Mouse (Mus musculus): ENCODE measurements around the gene Aldh1l1. TPM values are rescaled to one million over a fixed set of nuclear protein-coding genes. Genes with fewer than 3 reads are reported as not detected.

The Aldh1l1 gene
- polyA plus RNA-seq, 1 experiment: 253 TPM

GRCm38 (mm10) chr6:90470947-90471541 lies 15.2 kb upstream of the Aldh1l1 start:
- DNase-seq: peak; percentile 58
- Histone ChIP-seq H3K4me1 (ENCODE audit: control insufficient read depth, insufficient read depth, low read length) (peaks cover 69% of the 10 kb centered on the region), H3K27ac (ENCODE audit: insufficient read depth, low read depth, low read length) (0 out of 2 replicates have a peak overlapping the region, but pooled peaks have one; percentile 1), H3K27me3 (replicated peaks; ENCODE audit: control insufficient read depth, insufficient read depth, low read length) (no peaks in the 10 kb centered on the region), H3K4me3 (ENCODE audit: insufficient read depth, low read depth, low read length) (no peak overlapping the region), H3K36me3 (ENCODE audit: control insufficient read depth, insufficient read depth, low read length) (peaks cover 1% of the 10 kb centered on the region; the same call in 1 of the 2 replicates)
- TF ChIP-seq POLR2A (IDR thresholded peaks at IDR 0.05; ENCODE audit: low read depth, low read length): no peak
- WGBS: 22% methylated on average over 12 of the region's 12 CpGs

GRCm38 (mm10) chr6:90472079-90472478 lies 14.1 kb upstream of the Aldh1l1 start:
- Histone ChIP-seq H3K27ac (ENCODE audit: insufficient read depth, low read depth, low read length) (no peak overlapping the region), H3K36me3 (ENCODE audit: control insufficient read depth, insufficient read depth, low read length) (no peaks in the 10 kb centered on the region), H3K4me1 (ENCODE audit: control insufficient read depth, insufficient read depth, low read length) (peaks cover 69% of the 10 kb centered on the region), H3K4me3 (ENCODE audit: insufficient read depth, low read depth, low read length) (no peak overlapping the region), H3K27me3 (replicated peaks; ENCODE audit: control insufficient read depth, insufficient read depth, low read length) (no peaks in the 10 kb centered on the region)
- DNase-seq: no peak
- TF ChIP-seq POLR2A (IDR thresholded peaks at IDR 0.05; ENCODE audit: low read depth, low read length) (no peak), CTCF (conservative IDR thresholded peaks at IDR 0.05; ENCODE audit: insufficient read depth, insufficient read length, low read depth, low read length) (no peak)
- 61% methylated on average over 4 of the region's 4 CpGs for WGBS

GRCm38 (mm10) chr6:90472697-90473096 lies 13.5 kb upstream of the Aldh1l1 start:
- Histone ChIP-seq H3K27ac (ENCODE audit: insufficient read depth, low read depth, low read length) (no peak overlapping the region), H3K27me3 (replicated peaks; ENCODE audit: control insufficient read depth, insufficient read depth, low read length) (no peaks in the 10 kb centered on the region), H3K4me1 (ENCODE audit: control insufficient read depth, insufficient read depth, low read length) (peaks cover 64% of the 10 kb centered on the region), H3K36me3 (ENCODE audit: control insufficient read depth, insufficient read depth, low read length) (no peaks in the 10 kb centered on the region), H3K4me3 (ENCODE audit: insufficient read depth, low read depth, low read length) (no peak overlapping the region)
- no peak for DNase-seq
- WGBS: 94% methylated on average over 3 of the region's 3 CpGs
- TF ChIP-seq POLR2A (IDR thresholded peaks at IDR 0.05; ENCODE audit: low read depth, low read length): no peak
- TF ChIP-seq CTCF (conservative IDR thresholded peaks at IDR 0.05; ENCODE audit: insufficient read depth, insufficient read length, low read depth, low read length): no peak

- TF ChIP-seq POLR2A (IDR thresholded peaks at IDR 0.05; ENCODE audit: low read depth, low read length): no peak
- TF ChIP-seq CTCF (conservative IDR thresholded peaks at IDR 0.05; ENCODE audit: insufficient read depth, insufficient read length, low read depth, low read length): no peak
- DNase-seq: no peak
- Histone ChIP-seq H3K4me3 (ENCODE audit: insufficient read depth, low read depth, low read length) (no peak overlapping the region), H3K27me3 (replicated peaks; ENCODE audit: control insufficient read depth, insufficient read depth, low read length) (no peaks in the 10 kb centered on the region), H3K36me3 (ENCODE audit: control insufficient read depth, insufficient read depth, low read length) (no peaks in the 10 kb centered on the region), H3K27ac (ENCODE audit: insufficient read depth, low read depth, low read length) (no peak overlapping the region), H3K4me1 (ENCODE audit: control insufficient read depth, insufficient read depth, low read length) (peaks cover 54% of the 10 kb centered on the region)
- 91% methylated on average over 24 of the region's 24 CpGs for WGBS
Observed at GRCm38 (mm10) chr6:90473630-90474360, 12.4 kb upstream of the Aldh1l1 start.

GRCm38 (mm10) chr6:90474361-90474750 lies 11.9 kb upstream of the Aldh1l1 start:
- Histone ChIP-seq H3K36me3 (ENCODE audit: control insufficient read depth, insufficient read depth, low read length) (no peaks in the 10 kb centered on the region), H3K4me1 (ENCODE audit: control insufficient read depth, insufficient read depth, low read length) (peaks cover 50% of the 10 kb centered on the region), H3K4me3 (ENCODE audit: insufficient read depth, low read depth, low read length) (no peak overlapping the region), H3K27ac (ENCODE audit: insufficient read depth, low read depth, low read length) (no peak overlapping the region), H3K27me3 (replicated peaks; ENCODE audit: control insufficient read depth, insufficient read depth, low read length) (no peaks in the 10 kb centered on the region)
- DNase-seq: peak; percentile 26
- WGBS: 85% methylated on average over 3 of the region's 3 CpGs
- TF ChIP-seq CTCF (conservative IDR thresholded peaks at IDR 0.05; ENCODE audit: insufficient read depth, insufficient read length, low read depth, low read length) (no peak), POLR2A (IDR thresholded peaks at IDR 0.05; ENCODE audit: low read depth, low read length) (no peak)

- peak; percentile 65 for DNase-seq
- no peak overlapping the region for H3K27ac ChIP-seq (ENCODE audit: insufficient read depth, low read depth, low read length)
- 61% methylated on average over 4 of the region's 4 CpGs for WGBS
- peaks cover 44% of the 10 kb centered on the region for H3K4me1 ChIP-seq (ENCODE audit: control insufficient read depth, insufficient read depth, low read length)
- H3K36me3 ChIP-seq (ENCODE audit: control insufficient read depth, insufficient read depth, low read length): no peaks in the 10 kb centered on the region
- TF ChIP-seq CTCF (conservative IDR thresholded peaks at IDR 0.05; ENCODE audit: insufficient read depth, insufficient read length, low read depth, low read length) (no peak), POLR2A (IDR thresholded peaks at IDR 0.05; ENCODE audit: low read depth, low read length) (no peak)
- no peaks in the 10 kb centered on the region for H3K27me3 ChIP-seq (replicated peaks; ENCODE audit: control insufficient read depth, insufficient read depth, low read length)
- H3K4me3 ChIP-seq (ENCODE audit: insufficient read depth, low read depth, low read length): no peak overlapping the region
Observed at GRCm38 (mm10) chr6:90475176-90475853, 10.9 kb upstream of the Aldh1l1 start.

- 0 out of 2 replicates have a peak overlapping the region, but pooled peaks have one; percentile 20 for H3K27ac ChIP-seq (ENCODE audit: insufficient read depth, low read depth, low read length)
- H3K4me1 ChIP-seq (ENCODE audit: control insufficient read depth, insufficient read depth, low read length): peaks cover 40% of the 10 kb centered on the region
- peak; percentile 75 for DNase-seq
- no peaks in the 10 kb centered on the region for H3K27me3 ChIP-seq (replicated peaks; ENCODE audit: control insufficient read depth, insufficient read depth, low read length)
- no peaks in the 10 kb centered on the region for H3K36me3 ChIP-seq (ENCODE audit: control insufficient read depth, insufficient read depth, low read length)
- TF ChIP-seq CTCF (conservative IDR thresholded peaks at IDR 0.05; ENCODE audit: insufficient read depth, insufficient read length, low read depth, low read length) (no peak), POLR2A (IDR thresholded peaks at IDR 0.05; ENCODE audit: low read depth, low read length) (no peak)
- no peak overlapping the region for H3K4me3 ChIP-seq (ENCODE audit: insufficient read depth, low read depth, low read length)
- 38% methylated on average over 3 of the region's 3 CpGs for WGBS
Observed at GRCm38 (mm10) chr6:90475854-90476212, 10.4 kb upstream of the Aldh1l1 start.

Data from kidney, adult 2 months (tissue).